Mouse (Mus musculus): Measurements from ENCODE around the gene Tarm1.

The Tarm1 gene

GRCm38 (mm10) chr7:3440526-3440925 is 61.9 kb downstream of the Tarm1 start:
- no peak for DNase-seq (ENCODE audit: low spot score)

- DNase-seq (ENCODE audit: low spot score), result no peak
Measured at GRCm38 (mm10) chr7:3439984-3440383, 62.4 kb downstream of the Tarm1 start.

GRCm38 (mm10) chr7:3437941-3438340 is 64.5 kb downstream of the Tarm1 start:
- DNase-seq (ENCODE audit: low spot score), result no peak
